Mouse (Mus musculus) midbrain, embryonic 15.5 days (tissue): ENCODE measurements around the gene Vmn1r232. TPM values are rescaled to one million over a fixed set of nuclear protein-coding genes. Genes with fewer than 3 reads are reported as not detected.

Experiments
- ATAC-seq: fragments of 200-750 bp; cut with Nextera tagmentation; replicated peaks from 2 replicates; pipeline ENCODE4 v1.8.0; 2017; ENCODE audit warnings: moderate TSS enrichment
- H3K27ac ChIP-seq: fragments of 300-500 bp; sonication (generic); 2 replicates; pipeline ENCODE4 v1.5.1; 2015; ENCODE audit warnings: mild to moderate bottlenecking, inconsistent platforms
- H3K27me3 ChIP-seq: fragments of 300-500 bp; sonication (generic); replicated peaks from 2 replicates; pipeline ENCODE4 v1.6.1; 2015; ENCODE audit warnings: inconsistent platforms
- H3K36me3 ChIP-seq: fragments of 300-500 bp; sonication (generic); replicated peaks from 2 replicates; pipeline ENCODE4 v1.6.1; 2015; ENCODE audit warnings: inconsistent platforms
- H3K4me1 ChIP-seq: fragments of 300-500 bp; sonication (generic); 2 replicates; pipeline ENCODE4 v1.6.1; 2015; ENCODE audit warnings: inconsistent platforms
- H3K4me2 ChIP-seq: fragments of 300-500 bp; sonication (generic); 2 replicates; pipeline ENCODE4 v1.6.1; 2015; ENCODE audit warnings: inconsistent platforms, mild to moderate bottlenecking, moderate library complexity
- H3K4me3 ChIP-seq: fragments of 300-500 bp; sonication (generic); 2 replicates; pipeline ENCODE4 v1.5.1; 2015; ENCODE audit warnings: mild to moderate bottlenecking, inconsistent platforms
- H3K9ac ChIP-seq: fragments of 300-500 bp; sonication (generic); 2 replicates; pipeline ENCODE4 v1.6.1; 2015; ENCODE audit warnings: mild to moderate bottlenecking, inconsistent platforms
- H3K9me3 ChIP-seq: fragments of 300-500 bp; sonication (generic); 2 replicates; pipeline ENCODE4 v1.6.1; 2016; ENCODE audit warnings: inconsistent platforms
- WGBS: fragments of 180-500 bp; shearing (Covaris S2); methylation state at CpG from one replicate; pipeline ENCODE4 v1.1.7; 2015; ENCODE audit warnings: mixed read lengths; 5-methylcytosine and 5-hydroxymethylcytosine counted together
- polyA plus RNA-seq: library from polyadenylated mRNA; unstranded; fragments of >200 nt; fragmentation: Nextera tagmentation; extraction: Ambion mirVana; gene quantifications from 2 replicates; pipeline ENCODE4 v1.2.1, GENCODE M21; 2015

Vmn1r232 gene
- not detected in 2 replicates for polyA plus RNA-seq

- H3K27me3 ChIP-seq = no peaks in the 10 kb centered on the region
- H3K9ac ChIP-seq = no peak within 1 kb of the TSS
- no peak within 1 kb of the TSS for H3K4me2 ChIP-seq
- H3K36me3 ChIP-seq = no peaks in the 10 kb centered on the region
- 57% methylated on average over 1 of the region's 1 CpGs for WGBS
- H3K9me3 ChIP-seq = no peaks in the 10 kb centered on the region; the same call in 1 of the 2 replicates
- no peak within 1 kb of the TSS for H3K27ac ChIP-seq
- ATAC-seq = no peak
- H3K4me1 ChIP-seq = no peaks in the 10 kb centered on the region
- H3K4me3 ChIP-seq = no peak within 1 kb of the TSS
These were observed at the start of gene Vmn1r232 for GRCm38 (mm10) chr17:20919614-20920013. Gene Vmn1r232, minus strand, starts transcription at chr17:20919714.

GRCm38 (mm10) chr17:20966681-20967080, 47.2 kb upstream of the Vmn1r232 start:
- no peak overlapping the region for H3K9ac ChIP-seq
- no peaks in the 10 kb centered on the region for H3K9me3 ChIP-seq

GRCm38 (mm10) chr17:20965421-20965820, 45.9 kb upstream of the Vmn1r232 start:
- Histone ChIP-seq H3K36me3 (peaks cover 83% of the 10 kb centered on the region), H3K4me3 (no peak overlapping the region), H3K9me3 (no peaks in the 10 kb centered on the region), H3K4me2 (no peak overlapping the region), H3K27ac (no peak overlapping the region), H3K27me3 (no peaks in the 10 kb centered on the region), H3K9ac (no peak overlapping the region), H3K4me1 (no peaks in the 10 kb centered on the region)
- 93% methylated on average over 4 of the region's 4 CpGs for WGBS
- 0 out of 2 replicates have a peak, but pooled peaks have one; percentile 11 for ATAC-seq

More at GRCm38 (mm10) chr17:20966681-20967080, 47.2 kb upstream of the Vmn1r232 start:
- Histone ChIP-seq H3K4me3 (no peak overlapping the region), H3K4me1 (no peaks in the 10 kb centered on the region), H3K4me2 (no peak overlapping the region), H3K27me3 (no peaks in the 10 kb centered on the region), H3K27ac (no peak overlapping the region), H3K36me3 (peaks cover 72% of the 10 kb centered on the region)
- no peak for ATAC-seq

GRCm38 (mm10) chr17:20960386-20960785, 40.9 kb upstream of the Vmn1r232 start:
- WGBS = 97% methylated on average over 5 of the region's 5 CpGs
- Histone ChIP-seq H3K4me3 (no peak overlapping the region), H3K27ac (no peak overlapping the region), H3K27me3 (no peaks in the 10 kb centered on the region), H3K9me3 (no peaks in the 10 kb centered on the region), H3K9ac (no peak overlapping the region), H3K4me2 (no peak overlapping the region), H3K4me1 (no peaks in the 10 kb centered on the region), H3K36me3 (peaks cover 96% of the 10 kb centered on the region)
- no peak for ATAC-seq

- Histone ChIP-seq H3K27me3 (no peaks in the 10 kb centered on the region), H3K4me3 (peak overlapping the region; percentile 77), H3K9me3 (no peaks in the 10 kb centered on the region), H3K4me2 (peak overlapping the region; percentile 72), H3K36me3 (no peaks in the 10 kb centered on the region), H3K4me1 (peaks cover 44% of the 10 kb centered on the region), H3K9ac (peak overlapping the region; percentile 84), H3K27ac (peak overlapping the region; percentile 93; the same call in 1 of the 2 replicates)
- no peak for ATAC-seq
These were observed 27.1 kb upstream of the Vmn1r232 start for GRCm38 (mm10) chr17:20946636-20947035.

- no peak for ATAC-seq
These were observed 26.6 kb upstream of the Vmn1r232 start for GRCm38 (mm10) chr17:20946026-20946565.

GRCm38 (mm10) chr17:20944985-20945891, 25.7 kb upstream of the Vmn1r232 start, which contains the start of gene Ppp2r1a:
Gene Ppp2r1a, plus strand, starts transcription at chr17:20945311.
- ATAC-seq = peak; percentile 98
- peak within 1 kb of the TSS; percentile 93 for H3K27ac ChIP-seq
- peak within 1 kb of the TSS; percentile 84 for H3K9ac ChIP-seq
- no peaks in the 10 kb centered on the region for H3K9me3 ChIP-seq
- no peaks in the 10 kb centered on the region for H3K36me3 ChIP-seq
- H3K4me2 ChIP-seq = peak within 1 kb of the TSS; percentile 72
- peaks cover 44% of the 10 kb centered on the region for H3K4me1 ChIP-seq
- no peaks in the 10 kb centered on the region for H3K27me3 ChIP-seq
- WGBS = under 1% methylated on average over 69 of the region's 69 CpGs
- H3K4me3 ChIP-seq = peak within 1 kb of the TSS; percentile 77

More at GRCm38 (mm10) chr17:20946026-20946565, 26.6 kb upstream of the Vmn1r232 start:
- peaks cover 44% of the 10 kb centered on the region for H3K4me1 ChIP-seq
- H3K27me3 ChIP-seq = no peaks in the 10 kb centered on the region
- 1% methylated on average over 13 of the region's 13 CpGs for WGBS
- no peaks in the 10 kb centered on the region for H3K9me3 ChIP-seq
- H3K36me3 ChIP-seq = no peaks in the 10 kb centered on the region
- peak overlapping the region; percentile 77 for H3K4me3 ChIP-seq
- H3K9ac ChIP-seq = peak overlapping the region; percentile 84
- H3K27ac ChIP-seq = peak overlapping the region; percentile 93
- peak overlapping the region; percentile 72 for H3K4me2 ChIP-seq

GRCm38 (mm10) chr17:20944226-20944625, 24.7 kb upstream of the Vmn1r232 start:
- Histone ChIP-seq H3K9me3 (no peaks in the 10 kb centered on the region), H3K27ac (peak overlapping the region; percentile 92), H3K4me1 (peaks cover 34% of the 10 kb centered on the region), H3K4me2 (peak overlapping the region; percentile 52), H3K27me3 (no peaks in the 10 kb centered on the region), H3K4me3 (peak overlapping the region; percentile 77), H3K9ac (peak overlapping the region; percentile 51), H3K36me3 (no peaks in the 10 kb centered on the region)
- ATAC-seq = peak; percentile 0; the same call in 1 of the 2 replicates
- 41% methylated on average over 3 of the region's 3 CpGs for WGBS

GRCm38 (mm10) chr17:20904991-20905390, 14.5 kb downstream of the Vmn1r232 start, which contains the start of gene Vmn1r231:
Gene Vmn1r231, minus strand, starts transcription at chr17:20905091.
- Histone ChIP-seq H3K27me3 (no peaks in the 10 kb centered on the region), H3K36me3 (no peaks in the 10 kb centered on the region), H3K4me2 (no peak within 1 kb of the TSS), H3K4me1 (no peaks in the 10 kb centered on the region), H3K9ac (no peak within 1 kb of the TSS), H3K4me3 (no peak within 1 kb of the TSS), H3K27ac (no peak within 1 kb of the TSS), H3K9me3 (no peaks in the 10 kb centered on the region; the same call in 1 of the 2 replicates)
- WGBS = 62% methylated on average over 2 of the region's 2 CpGs
- no peak for ATAC-seq

Other genes with a start within 250 kb of the Vmn1r232 start
- not detected in 2 replicates for gene Vmn1r226, start 236.9 kb downstream of the Vmn1r232 start, polyA plus RNA-seq
- not detected in 2 replicates for gene Vmn1r227, start 189.9 kb downstream of the Vmn1r232 start, polyA plus RNA-seq
- gene Vmn1r228, start 133.6 kb downstream of the Vmn1r232 start, polyA plus RNA-seq = not detected in 2 replicates
- gene Vmn1r229, start 108.2 kb downstream of the Vmn1r232 start, polyA plus RNA-seq = not detected in 2 replicates
- gene Vmn1r230, start 79.3 kb downstream of the Vmn1r232 start, polyA plus RNA-seq = not detected in 2 replicates
- not detected in 2 replicates for gene Vmn1r231, start 14.6 kb downstream of the Vmn1r232 start, polyA plus RNA-seq
- gene Ppp2r1a, start 25.6 kb upstream of the Vmn1r232 start, polyA plus RNA-seq = 786 and 809 TPM in 2 replicates
- gene Vmn1r233, start 76.8 kb upstream of the Vmn1r232 start, polyA plus RNA-seq = not detected in 2 replicates
- 17.7 and 20.4 TPM in 2 replicates for gene Zfp160, start 89.2 kb upstream of the Vmn1r232 start, polyA plus RNA-seq